Mouse (Mus musculus) stomach, postnatal 0 days (tissue): ENCODE data around the gene Dock1. TPM values are rescaled to one million over a fixed set of nuclear protein-coding genes. Genes with fewer than 3 reads are reported as not detected.

Experiments used
- ATAC-seq: fragments of 200-750 bp; cut with Nextera tagmentation; 2 replicates; pipeline ENCODE4 v1.8.0; 2017; ENCODE audit not compliant: low FRiP score, low TSS enrichment
- DNase-seq: peaks from one replicate; pipeline ENCODE4 v3.0.0-alpha.2; 2016; ENCODE audit warnings: low spot score
- H3K27ac ChIP-seq: fragments of 300-500 bp; sonication (generic); replicated peaks from 2 replicates; pipeline ENCODE4 v1.5.1; 2014; ENCODE audit warnings: mild to moderate bottlenecking, control low read depth
- H3K27me3 ChIP-seq: fragments of 300-500 bp; sonication (generic); 2 replicates; pipeline ENCODE4 v1.6.1; 2014; ENCODE audit warnings: low read length; ENCODE audit not compliant: control insufficient read depth, insufficient read depth
- H3K36me3 ChIP-seq: fragments of 300-500 bp; sonication (generic); 2 replicates; pipeline ENCODE4 v1.6.1; 2014; ENCODE audit warnings: low read length, mixed read lengths; ENCODE audit not compliant: control insufficient read depth, insufficient read depth
- H3K4me1 ChIP-seq: fragments of 300-500 bp; sonication (generic); replicated peaks from 2 replicates; pipeline ENCODE4 v1.6.1; 2014; ENCODE audit warnings: antibody characterized with exemption; ENCODE audit not compliant: control insufficient read depth, insufficient read depth
- H3K4me2 ChIP-seq: fragments of 300-500 bp; sonication (generic); replicated peaks from 2 replicates; pipeline ENCODE4 v1.6.1; 2014; ENCODE audit warnings: low read depth, mild to moderate bottlenecking, control low read depth, moderate library complexity
- H3K4me3 ChIP-seq: fragments of 300-500 bp; sonication (generic); 2 replicates; pipeline ENCODE4 v1.5.1; 2014; ENCODE audit warnings: low read depth, low read length, control low read depth
- H3K9ac ChIP-seq: fragments of 300-500 bp; sonication (generic); 2 replicates; pipeline ENCODE4 v1.6.1; 2014; ENCODE audit warnings: mild to moderate bottlenecking, low read length, control low read depth, mixed read lengths
- H3K9me3 ChIP-seq: fragments of 300-500 bp; sonication (generic); 2 replicates; pipeline ENCODE4 v1.6.1; 2016; ENCODE audit warnings: low read length; ENCODE audit not compliant: control insufficient read depth
- CTCF ChIP-seq: IDR thresholded peaks from 2 replicates; pipeline ENCODE4 v1.5.1; 2016; ENCODE audit warnings: antibody characterized with exemption, low read depth, mild to moderate bottlenecking, moderate library complexity
- EP300 ChIP-seq: optimal IDR thresholded peaks from 2 replicates; pipeline ENCODE3; 2016; ENCODE audit warnings: antibody characterized with exemption
- WGBS: fragments of 180-500 bp; shearing (Covaris S2); extraction: QIAGEN DNeasy Blood & Tissue Kit; methylation state at CpG from one replicate; pipeline ENCODE4 v1.1.7; 2014; 5-methylcytosine and 5-hydroxymethylcytosine counted together
- polyA plus RNA-seq: library from polyadenylated mRNA; unstranded; fragments of >200 nt; fragmentation: Nextera tagmentation; extraction: Ambion mirVana; gene quantifications from 2 replicates; pipeline ENCODE4 v1.2.1, GENCODE M21; 2015

The Dock1 gene
- polyA plus RNA-seq, 1 experiment from 2014 or later, result 8.5 TPM

GRCm38 (mm10) chr7:135106536-135106935 is 436.1 kb downstream of the Dock1 start:
- Histone ChIP-seq H3K4me3 (no peak overlapping the region), H3K9me3 (no peaks in the 10 kb centered on the region), H3K4me2 (no peak overlapping the region), H3K27me3 (no peaks in the 10 kb centered on the region), H3K4me1 (no peaks in the 10 kb centered on the region), H3K27ac (no peak overlapping the region), H3K9ac (no peak overlapping the region), H3K36me3 (peaks cover 13% of the 10 kb centered on the region)
- DNase-seq (no peak), ATAC-seq (no peak)
- TF ChIP-seq CTCF (no peak), EP300 (no peak)
- 60% methylated on average over 3 of the region's 3 CpGs for WGBS

GRCm38 (mm10) chr7:135110307-135110706 is 439.9 kb downstream of the Dock1 start:
- peaks cover 13% of the 10 kb centered on the region for H3K36me3 ChIP-seq
- H3K27me3 ChIP-seq, result no peaks in the 10 kb centered on the region
- H3K9me3 ChIP-seq, result no peaks in the 10 kb centered on the region
- no peak overlapping the region for H3K27ac ChIP-seq
- no peak overlapping the region for H3K9ac ChIP-seq
- ATAC-seq (no peak), DNase-seq (no peak)
- 94% methylated on average over 1 of the region's 1 CpGs for WGBS
- no peak overlapping the region for H3K4me2 ChIP-seq
- no peaks in the 10 kb centered on the region for H3K4me1 ChIP-seq
- no peak overlapping the region for H3K4me3 ChIP-seq
- TF ChIP-seq CTCF (no peak), EP300 (no peak)

GRCm38 (mm10) chr7:135125296-135126065 is 455.0 kb downstream of the Dock1 start:
- Histone ChIP-seq H3K9ac (no peak overlapping the region), H3K27me3 (no peaks in the 10 kb centered on the region), H3K9me3 (no peaks in the 10 kb centered on the region), H3K27ac (no peak overlapping the region), H3K36me3 (peaks cover 6% of the 10 kb centered on the region; the same call in 1 of the 2 replicates), H3K4me2 (no peak overlapping the region), H3K4me3 (no peak overlapping the region), H3K4me1 (no peaks in the 10 kb centered on the region)
- ATAC-seq (no peak), DNase-seq (no peak)
- 91% methylated on average over 10 of the region's 10 CpGs for WGBS
- no peak for TF ChIP-seq CTCF
- no peak for TF ChIP-seq EP300

- H3K4me1 ChIP-seq, result no peaks in the 10 kb centered on the region
- no peak overlapping the region for H3K4me3 ChIP-seq
- no peak overlapping the region for H3K27ac ChIP-seq
- H3K27me3 ChIP-seq, result no peaks in the 10 kb centered on the region
- no peak overlapping the region for H3K9ac ChIP-seq
- 72% methylated on average over 4 of the region's 4 CpGs for WGBS
- H3K36me3 ChIP-seq, result no peaks in the 10 kb centered on the region; the same call in 1 of the 2 replicates
- no peak for ATAC-seq
- TF ChIP-seq CTCF, result no peak
- DNase-seq, result no peak
- no peak overlapping the region for H3K4me2 ChIP-seq
- H3K9me3 ChIP-seq, result no peaks in the 10 kb centered on the region
These were observed 462.0 kb downstream of the Dock1 start for GRCm38 (mm10) chr7:135132461-135132860.

- Histone ChIP-seq H3K27ac (no peak overlapping the region), H3K9me3 (no peaks in the 10 kb centered on the region), H3K4me3 (no peak overlapping the region), H3K9ac (no peak overlapping the region), H3K4me1 (no peaks in the 10 kb centered on the region), H3K36me3 (no peaks in the 10 kb centered on the region; the same call in 1 of the 2 replicates), H3K27me3 (no peaks in the 10 kb centered on the region), H3K4me2 (no peak overlapping the region)
- 76% methylated on average over 12 of the region's 12 CpGs for WGBS
- DNase-seq (no peak), ATAC-seq (no peak)
- TF ChIP-seq EP300 (no peak), CTCF (no peak)
These were observed 464.2 kb downstream of the Dock1 start for GRCm38 (mm10) chr7:135134619-135135018.

- no peak overlapping the region for H3K4me3 ChIP-seq
- H3K9ac ChIP-seq, result no peak overlapping the region
- H3K36me3 ChIP-seq, result no peaks in the 10 kb centered on the region; the same call in none of the 2 replicates
- ATAC-seq (peak; percentile 86), DNase-seq (peak; percentile 51)
- H3K4me2 ChIP-seq, result no peak overlapping the region
- 40% methylated on average over 5 of the region's 5 CpGs for WGBS
- TF ChIP-seq CTCF, result no peak
- no peak for TF ChIP-seq EP300
- H3K9me3 ChIP-seq, result no peaks in the 10 kb centered on the region
- H3K27me3 ChIP-seq, result no peaks in the 10 kb centered on the region
- H3K27ac ChIP-seq, result no peak overlapping the region
- no peaks in the 10 kb centered on the region for H3K4me1 ChIP-seq
These were observed 468.7 kb downstream of the Dock1 start for GRCm38 (mm10) chr7:135139153-135139612.
